Mouse (Mus musculus): ENCODE measurements around the gene 1110032A03Rik. TPM values are rescaled to one million over a fixed set of nuclear protein-coding genes. Genes with fewer than 3 reads are reported as not detected.

Gene 1110032A03Rik
- polyA plus RNA-seq, 1 experiment from 2014 or later: 65.0 TPM

DNA sequence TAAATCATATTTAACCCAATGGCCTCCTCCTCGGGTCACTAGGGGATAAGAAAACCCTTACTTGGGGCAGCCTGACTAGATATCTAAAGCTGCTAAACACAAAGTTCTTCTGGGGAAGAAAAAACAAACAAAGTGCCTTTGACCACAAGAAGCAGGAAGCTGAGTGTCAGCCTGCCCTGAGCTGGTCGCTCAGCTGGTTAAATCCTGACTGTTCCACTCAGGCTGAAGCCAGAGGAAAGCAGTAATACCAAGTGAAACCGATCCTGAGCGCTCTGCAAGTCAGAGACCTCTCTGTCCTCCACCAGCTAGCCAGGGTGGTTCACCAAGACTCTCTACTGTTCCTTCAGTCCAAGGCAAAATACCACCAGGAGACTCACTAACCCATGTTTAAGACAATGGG is 45.7 kb downstream of the 1110032A03Rik start:
- ATAC-seq (no peak), DNase-seq (ENCODE audit: low spot score) (no peak)
- Histone ChIP-seq H3K27ac (ENCODE audit: low read depth, low read length) (no peak overlapping the region), H3K27me3 (replicated peaks; ENCODE audit: control insufficient read depth, insufficient read depth, low read length) (no peaks in the 10 kb centered on the region), H3K9ac (ENCODE audit: low read length) (no peak overlapping the region), H3K4me2 (ENCODE audit: low read length) (no peak overlapping the region), H3K4me3 (ENCODE audit: low read depth, low read length) (no peak overlapping the region), H3K4me1 (ENCODE audit: control insufficient read depth, insufficient read depth, low read length) (peaks cover 17% of the 10 kb centered on the region), H3K9me3 (replicated peaks; ENCODE audit: control insufficient read depth, low read length) (no peaks in the 10 kb centered on the region), H3K36me3 (ENCODE audit: control insufficient read depth, insufficient read depth, low read length) (no peaks in the 10 kb centered on the region)
- 80% methylated on average over 4 of the region's 4 CpGs for WGBS

- ATAC-seq (peak; percentile 98), DNase-seq (ENCODE audit: low spot score) (peak; percentile 96)
- Histone ChIP-seq H3K4me2 (ENCODE audit: low read length) (peak overlapping the region; percentile 88), H3K4me1 (ENCODE audit: control insufficient read depth, insufficient read depth, low read length) (peaks cover 30% of the 10 kb centered on the region), H3K27me3 (replicated peaks; ENCODE audit: control insufficient read depth, insufficient read depth, low read length) (no peaks in the 10 kb centered on the region), H3K9me3 (replicated peaks; ENCODE audit: control insufficient read depth, low read length) (no peaks in the 10 kb centered on the region), H3K27ac (ENCODE audit: low read depth, low read length) (peak overlapping the region; percentile 56), H3K36me3 (ENCODE audit: control insufficient read depth, insufficient read depth, low read length) (no peaks in the 10 kb centered on the region), H3K4me3 (ENCODE audit: low read depth, low read length) (peak overlapping the region; percentile 58), H3K9ac (ENCODE audit: low read length) (peak overlapping the region; percentile 76)
- WGBS: under 1% methylated on average over 45 of the region's 45 CpGs
These were observed 47.2 kb downstream of the 1110032A03Rik start for GRCm38 (mm10) chr9:50727925-50728651.

GRCm38 (mm10) chr9:50727171-50727924 is 48.0 kb downstream of the 1110032A03Rik start:
- ATAC-seq: no peak; the same call in 1 of the 2 replicates
- Histone ChIP-seq H3K4me2 (ENCODE audit: low read length) (peak overlapping the region; percentile 88), H3K27me3 (replicated peaks; ENCODE audit: control insufficient read depth, insufficient read depth, low read length) (no peaks in the 10 kb centered on the region), H3K27ac (ENCODE audit: low read depth, low read length) (peak overlapping the region; percentile 56), H3K4me1 (ENCODE audit: control insufficient read depth, insufficient read depth, low read length) (peaks cover 36% of the 10 kb centered on the region), H3K9ac (ENCODE audit: low read length) (peak overlapping the region; percentile 76), H3K4me3 (ENCODE audit: low read depth, low read length) (peak overlapping the region; percentile 58), H3K36me3 (ENCODE audit: control insufficient read depth, insufficient read depth, low read length) (no peaks in the 10 kb centered on the region), H3K9me3 (replicated peaks; ENCODE audit: control insufficient read depth, low read length) (no peaks in the 10 kb centered on the region)
- under 1% methylated on average over 30 of the region's 30 CpGs for WGBS
- peak; percentile 49 for DNase-seq (ENCODE audit: low spot score)

- Histone ChIP-seq H3K4me2 (ENCODE audit: low read length) (peak overlapping the region; percentile 88), H3K27me3 (replicated peaks; ENCODE audit: control insufficient read depth, insufficient read depth, low read length) (no peaks in the 10 kb centered on the region), H3K36me3 (ENCODE audit: control insufficient read depth, insufficient read depth, low read length) (no peaks in the 10 kb centered on the region), H3K4me1 (ENCODE audit: control insufficient read depth, insufficient read depth, low read length) (peaks cover 40% of the 10 kb centered on the region), H3K9me3 (replicated peaks; ENCODE audit: control insufficient read depth, low read length) (no peaks in the 10 kb centered on the region), H3K4me3 (ENCODE audit: low read depth, low read length) (peak overlapping the region; percentile 58), H3K27ac (ENCODE audit: low read depth, low read length) (peak overlapping the region; percentile 70), H3K9ac (ENCODE audit: low read length) (peak overlapping the region; percentile 76; the same call in 1 of the 2 replicates)
- ATAC-seq: no peak
- peak; percentile 16 for DNase-seq (ENCODE audit: low spot score)
- 17% methylated on average over 8 of the region's 8 CpGs for WGBS
These were observed 49.3 kb downstream of the 1110032A03Rik start for GRCm38 (mm10) chr9:50725921-50726590.

GRCm38 (mm10) chr9:50724661-50725330 is 50.5 kb downstream of the 1110032A03Rik start:
- Histone ChIP-seq H3K36me3 (ENCODE audit: control insufficient read depth, insufficient read depth, low read length) (no peaks in the 10 kb centered on the region), H3K9me3 (replicated peaks; ENCODE audit: control insufficient read depth, low read length) (no peaks in the 10 kb centered on the region), H3K27ac (ENCODE audit: low read depth, low read length) (peak overlapping the region; percentile 85; the same call in 1 of the 2 replicates), H3K4me1 (ENCODE audit: control insufficient read depth, insufficient read depth, low read length) (peaks cover 40% of the 10 kb centered on the region), H3K9ac (ENCODE audit: low read length) (no peak overlapping the region), H3K4me2 (ENCODE audit: low read length) (peak overlapping the region; percentile 88), H3K4me3 (ENCODE audit: low read depth, low read length) (no peak overlapping the region), H3K27me3 (replicated peaks; ENCODE audit: control insufficient read depth, insufficient read depth, low read length) (no peaks in the 10 kb centered on the region)
- DNase-seq (ENCODE audit: low spot score): peak; percentile 66
- ATAC-seq: 0 out of 2 replicates have a peak, but pooled peaks have one; percentile 6
- 35% methylated on average over 3 of the region's 3 CpGs for WGBS

DNA sequence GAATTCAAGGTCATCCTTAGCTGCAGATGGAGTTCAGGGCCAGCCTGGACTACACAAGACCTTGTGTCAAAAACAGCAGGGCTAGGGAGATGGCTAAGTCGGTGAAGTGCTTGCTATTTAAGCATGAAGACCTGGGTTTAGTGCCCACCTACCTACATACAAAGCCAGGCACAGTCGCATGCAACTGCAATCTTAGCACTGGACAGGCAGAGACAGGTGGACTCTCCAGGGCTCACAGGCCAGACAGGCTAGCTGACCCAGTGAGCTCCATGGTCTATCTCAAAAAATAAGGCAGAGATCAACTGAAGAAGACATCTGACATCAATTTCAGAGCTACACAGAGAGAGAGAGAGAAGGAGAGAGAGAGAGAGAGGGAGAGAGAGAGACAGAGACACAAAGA is 51.2 kb downstream of the 1110032A03Rik start:
- ATAC-seq (no peak), DNase-seq (ENCODE audit: low spot score) (no peak)
- no peaks in the 10 kb centered on the region for H3K27me3 ChIP-seq (replicated peaks; ENCODE audit: control insufficient read depth, insufficient read depth, low read length)
- peaks cover 40% of the 10 kb centered on the region for H3K4me1 ChIP-seq (ENCODE audit: control insufficient read depth, insufficient read depth, low read length)
- no peak overlapping the region for H3K4me3 ChIP-seq (ENCODE audit: low read depth, low read length)
- no peaks in the 10 kb centered on the region for H3K36me3 ChIP-seq (ENCODE audit: control insufficient read depth, insufficient read depth, low read length)
- peak overlapping the region; percentile 37; the same call in 1 of the 2 replicates for H3K9ac ChIP-seq (ENCODE audit: low read length)
- 74% methylated on average over 2 of the region's 2 CpGs for WGBS
- peak overlapping the region; percentile 88 for H3K4me2 ChIP-seq (ENCODE audit: low read length)
- no peaks in the 10 kb centered on the region for H3K9me3 ChIP-seq (replicated peaks; ENCODE audit: control insufficient read depth, low read length)
- peak overlapping the region; percentile 85 for H3K27ac ChIP-seq (ENCODE audit: low read depth, low read length)

DNA sequence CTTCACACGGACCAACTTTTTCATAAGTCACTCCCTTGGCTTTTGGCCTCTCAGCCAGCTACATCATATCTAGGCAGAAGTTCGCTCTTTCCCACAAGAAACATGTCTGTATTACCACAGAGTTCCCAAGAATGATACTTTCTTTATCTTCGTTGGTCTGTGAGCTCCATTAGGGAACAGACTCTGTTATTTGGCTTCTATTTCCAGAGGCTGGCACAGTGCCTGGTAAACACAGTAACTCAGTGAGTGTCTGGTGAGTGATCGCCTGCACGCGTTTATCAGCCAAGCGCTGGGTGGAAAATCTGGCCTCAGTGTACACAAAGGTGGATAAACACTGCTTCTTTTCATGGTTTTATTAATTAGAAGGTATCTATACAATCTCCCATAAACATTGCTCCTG is 51.9 kb downstream of the 1110032A03Rik start:
- H3K27me3 ChIP-seq (replicated peaks; ENCODE audit: control insufficient read depth, insufficient read depth, low read length): no peaks in the 10 kb centered on the region
- WGBS: 26% methylated on average over 7 of the region's 7 CpGs
- DNase-seq (ENCODE audit: low spot score): peak; percentile 92
- peak overlapping the region; percentile 85 for H3K27ac ChIP-seq (ENCODE audit: low read depth, low read length)
- H3K4me1 ChIP-seq (ENCODE audit: control insufficient read depth, insufficient read depth, low read length): peaks cover 40% of the 10 kb centered on the region
- H3K4me2 ChIP-seq (ENCODE audit: low read length): peak overlapping the region; percentile 88
- no peaks in the 10 kb centered on the region for H3K9me3 ChIP-seq (replicated peaks; ENCODE audit: control insufficient read depth, low read length)
- no peaks in the 10 kb centered on the region for H3K36me3 ChIP-seq (ENCODE audit: control insufficient read depth, insufficient read depth, low read length)
- no peak for ATAC-seq
- H3K4me3 ChIP-seq (ENCODE audit: low read depth, low read length): no peak overlapping the region
- H3K9ac ChIP-seq (ENCODE audit: low read length): peak overlapping the region; percentile 25; the same call in 1 of the 2 replicates

DNA sequence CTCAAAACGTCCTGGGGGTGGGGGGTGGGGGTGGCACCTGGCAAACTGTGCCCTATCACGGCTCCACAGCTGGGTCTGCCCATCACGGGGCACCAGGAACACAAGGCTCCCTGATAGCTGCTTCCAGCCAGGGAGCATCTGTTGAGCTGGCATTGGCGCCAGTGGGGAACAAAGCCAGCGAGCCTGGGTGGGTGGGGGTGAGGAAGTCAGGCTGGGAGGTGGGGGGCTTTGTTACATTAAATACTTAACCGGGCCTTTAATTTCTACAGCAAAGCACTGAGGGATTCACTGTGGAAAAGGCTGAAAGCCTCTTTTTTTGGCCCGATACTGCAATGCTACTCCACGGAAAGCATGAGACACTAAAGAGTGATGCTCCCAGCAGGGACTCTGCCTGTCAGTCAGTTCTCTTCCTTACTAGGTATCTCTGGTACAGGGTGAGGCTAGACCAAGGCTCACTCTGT is 52.8 kb downstream of the 1110032A03Rik start:
- H3K27ac ChIP-seq (ENCODE audit: low read depth, low read length): peak overlapping the region; percentile 85
- no peaks in the 10 kb centered on the region for H3K27me3 ChIP-seq (replicated peaks; ENCODE audit: control insufficient read depth, insufficient read depth, low read length)
- H3K4me2 ChIP-seq (ENCODE audit: low read length): peak overlapping the region; percentile 25; the same call in 1 of the 2 replicates
- H3K9ac ChIP-seq (ENCODE audit: low read length): peak overlapping the region; percentile 22; the same call in 1 of the 2 replicates
- no peaks in the 10 kb centered on the region for H3K9me3 ChIP-seq (replicated peaks; ENCODE audit: control insufficient read depth, low read length)
- DNase-seq (ENCODE audit: low spot score) (peak; percentile 66), ATAC-seq (peak; percentile 52; the same call in 1 of the 2 replicates)
- no peaks in the 10 kb centered on the region for H3K36me3 ChIP-seq (ENCODE audit: control insufficient read depth, insufficient read depth, low read length)
- no peak overlapping the region for H3K4me3 ChIP-seq (ENCODE audit: low read depth, low read length)
- H3K4me1 ChIP-seq (ENCODE audit: control insufficient read depth, insufficient read depth, low read length): peaks cover 38% of the 10 kb centered on the region
- WGBS: 17% methylated on average over 8 of the region's 8 CpGs
